Mouse (Mus musculus): ENCODE measurements around the gene Abcc9. TPM values are rescaled to one million over a fixed set of nuclear protein-coding genes. Genes with fewer than 3 reads are reported as not detected.

Gene Abcc9
- polyA plus RNA-seq, 1 experiment = 0.36 TPM

- TF ChIP-seq MAX (IDR thresholded peaks at IDR 0.05; ENCODE audit: low read depth) (no peak), CEBPB (IDR thresholded peaks at IDR 0.05; ENCODE audit: insufficient read depth, poor library complexity, severe bottlenecking) (no peak), TCF3 (IDR thresholded peaks at IDR 0.05; ENCODE audit: insufficient read length, low read depth) (no peak)
- Histone ChIP-seq H3K79me2 (ENCODE audit: control insufficient read depth, insufficient read depth) (no peaks in the 10 kb centered on the region), H3K36me3 (ENCODE audit: control insufficient read depth, insufficient read depth) (no peaks in the 10 kb centered on the region), H3K27me3 (ENCODE audit: control insufficient read depth, insufficient read depth, insufficient read length) (peaks cover 15% of the 10 kb centered on the region), H3K4me3 (no peak overlapping the region), H3K4me2 (ENCODE audit: low read depth) (no peak overlapping the region), H3ac (ENCODE audit: control insufficient read depth, insufficient read length) (no peak overlapping the region)
Measured at GRCm38 (mm10) chr6:142570046-142570770, 131.9 kb downstream of the Abcc9 start.

DNA sequence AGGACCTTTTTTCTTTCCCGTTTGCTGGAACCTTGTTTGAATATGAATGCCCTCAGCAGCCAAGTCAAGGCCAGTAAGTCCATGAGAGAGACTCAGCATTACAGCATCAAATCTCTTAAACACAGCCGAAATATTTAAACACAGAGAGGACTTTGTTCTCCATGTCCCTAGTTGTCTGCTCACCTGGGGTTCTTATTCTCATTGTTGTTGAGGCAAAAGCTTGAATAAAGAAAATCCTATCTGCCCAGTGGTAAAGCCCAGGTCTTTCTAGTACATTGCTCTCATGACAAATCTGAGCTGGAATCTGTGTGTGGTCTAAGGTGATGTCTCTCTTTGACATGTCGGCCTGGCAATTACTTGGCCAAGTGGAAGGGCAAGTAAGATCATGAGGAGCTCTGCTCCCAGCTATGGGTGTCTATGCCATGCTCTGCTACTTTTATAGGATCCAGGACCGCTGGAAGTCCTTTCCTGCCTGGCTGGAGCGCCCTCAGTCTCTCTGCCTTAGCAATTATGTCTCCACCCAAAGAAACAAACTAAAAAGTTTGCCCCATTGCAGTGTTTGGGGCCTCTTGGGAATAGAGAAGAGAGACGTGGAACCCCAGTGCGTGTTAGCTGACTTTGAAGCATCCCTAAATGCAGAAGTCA is 133.3 kb downstream of the Abcc9 start:
- H3K36me3 ChIP-seq (ENCODE audit: control insufficient read depth, insufficient read depth) = no peaks in the 10 kb centered on the region
- H3K4me2 ChIP-seq (ENCODE audit: low read depth) = no peak overlapping the region
- H3K79me2 ChIP-seq (ENCODE audit: control insufficient read depth, insufficient read depth) = no peaks in the 10 kb centered on the region
- H3ac ChIP-seq (ENCODE audit: control insufficient read depth, insufficient read length) = no peak overlapping the region
- H3K27me3 ChIP-seq (ENCODE audit: control insufficient read depth, insufficient read depth, insufficient read length) = peaks cover 15% of the 10 kb centered on the region
- H3K4me3 ChIP-seq = no peak overlapping the region
- no peak for TF ChIP-seq POLR2AphosphoS2 (IDR thresholded peaks at IDR 0.05; ENCODE audit: insufficient read length, low read depth)
- no peak for TF ChIP-seq POLR2A (IDR thresholded peaks at IDR 0.05; ENCODE audit: insufficient read length, low read depth)
- TF ChIP-seq USF1 (IDR thresholded peaks at IDR 0.05; ENCODE audit: low read depth) = no peak
- TF ChIP-seq TCF12 (IDR thresholded peaks at IDR 0.05; ENCODE audit: insufficient read depth, poor library complexity, severe bottlenecking) = no peak
- TF ChIP-seq E2F4 (IDR thresholded peaks at IDR 0.05; ENCODE audit: insufficient read depth) = no peak
- TF ChIP-seq SRF (IDR thresholded peaks at IDR 0.05; ENCODE audit: control insufficient read depth, insufficient read length, low read depth) = no peak
- no peak for TF ChIP-seq MAX (IDR thresholded peaks at IDR 0.05; ENCODE audit: low read depth)
- TF ChIP-seq MYOD1 (IDR thresholded peaks at IDR 0.05; ENCODE audit: control insufficient read depth in 1 of 3, insufficient read length in 2 of 3, low read depth in 2 of 3) = no peak
- no peak for TF ChIP-seq MYOG (IDR thresholded peaks at IDR 0.05; ENCODE audit: control insufficient read depth in 1 of 3, insufficient read depth in 1 of 3, insufficient read length in 2 of 3, low read depth in 2 of 3)
- TF ChIP-seq TCF3 (IDR thresholded peaks at IDR 0.05; ENCODE audit: insufficient read length, low read depth) = no peak
- no peak for TF ChIP-seq REST (IDR thresholded peaks at IDR 0.05; ENCODE audit: insufficient read depth, insufficient read length)
- TF ChIP-seq CEBPB (IDR thresholded peaks at IDR 0.05; ENCODE audit: insufficient read depth, poor library complexity, severe bottlenecking) = no peak

DNA sequence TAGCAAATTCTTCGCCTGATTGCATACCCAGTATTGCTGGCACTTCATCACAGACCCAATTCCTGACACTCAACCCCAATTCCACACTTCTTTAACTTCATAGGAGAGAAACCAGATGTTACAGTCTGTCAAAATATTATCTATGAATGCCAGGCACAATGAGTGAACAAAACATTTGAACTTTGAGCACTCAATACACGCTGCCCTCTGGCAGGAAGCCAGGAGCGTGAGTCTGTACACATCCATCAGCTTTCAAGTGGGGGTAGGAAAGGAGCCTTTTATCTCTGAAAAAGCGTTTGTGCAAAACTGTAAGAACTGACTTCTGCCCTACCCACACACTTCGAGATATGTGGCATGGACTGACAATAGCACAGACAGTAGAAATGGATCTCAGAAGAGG is 134.7 kb downstream of the Abcc9 start:
- Histone ChIP-seq H3K79me2 (ENCODE audit: control insufficient read depth, insufficient read depth) (no peaks in the 10 kb centered on the region), H3K4me3 (no peak overlapping the region), H3K36me3 (ENCODE audit: control insufficient read depth, insufficient read depth) (no peaks in the 10 kb centered on the region), H3ac (ENCODE audit: control insufficient read depth, insufficient read length) (no peak overlapping the region), H3K4me2 (ENCODE audit: low read depth) (no peak overlapping the region), H3K27me3 (ENCODE audit: control insufficient read depth, insufficient read depth, insufficient read length) (peaks cover 15% of the 10 kb centered on the region)
- TF ChIP-seq USF1 (IDR thresholded peaks at IDR 0.05; ENCODE audit: low read depth) (no peak), MAX (IDR thresholded peaks at IDR 0.05; ENCODE audit: low read depth) (no peak), TCF12 (IDR thresholded peaks at IDR 0.05; ENCODE audit: insufficient read depth, poor library complexity, severe bottlenecking) (no peak), POLR2A (IDR thresholded peaks at IDR 0.05; ENCODE audit: insufficient read length, low read depth) (no peak), POLR2AphosphoS2 (IDR thresholded peaks at IDR 0.05; ENCODE audit: insufficient read length, low read depth) (no peak), MYOD1 (IDR thresholded peaks at IDR 0.05; ENCODE audit: control insufficient read depth in 1 of 3, insufficient read length in 2 of 3, low read depth in 2 of 3) (no peak), TCF3 (IDR thresholded peaks at IDR 0.05; ENCODE audit: insufficient read length, low read depth) (no peak), MYOG (IDR thresholded peaks at IDR 0.05; ENCODE audit: control insufficient read depth in 1 of 3, insufficient read depth in 1 of 3, insufficient read length in 2 of 3, low read depth in 2 of 3) (no peak), CEBPB (IDR thresholded peaks at IDR 0.05; ENCODE audit: insufficient read depth, poor library complexity, severe bottlenecking) (no peak)

- Histone ChIP-seq H3K36me3 (ENCODE audit: control insufficient read depth, insufficient read depth) (no peaks in the 10 kb centered on the region), H3ac (ENCODE audit: control insufficient read depth, insufficient read length) (no peak overlapping the region), H3K27me3 (ENCODE audit: control insufficient read depth, insufficient read depth, insufficient read length) (peaks cover under 1% of the 10 kb centered on the region), H3K4me2 (ENCODE audit: low read depth) (no peak overlapping the region), H3K4me3 (no peak overlapping the region), H3K79me2 (ENCODE audit: control insufficient read depth, insufficient read depth) (no peaks in the 10 kb centered on the region)
- TF ChIP-seq MAX (IDR thresholded peaks at IDR 0.05; ENCODE audit: low read depth) (no peak), MYOD1 (IDR thresholded peaks at IDR 0.05; ENCODE audit: control insufficient read depth in 1 of 3, insufficient read length in 2 of 3, low read depth in 2 of 3) (no peak), USF1 (IDR thresholded peaks at IDR 0.05; ENCODE audit: low read depth) (no peak), TCF12 (IDR thresholded peaks at IDR 0.05; ENCODE audit: insufficient read depth, poor library complexity, severe bottlenecking) (no peak), POLR2AphosphoS2 (IDR thresholded peaks at IDR 0.05; ENCODE audit: insufficient read length, low read depth) (no peak)
Measured at GRCm38 (mm10) chr6:142564746-142565145, 137.4 kb downstream of the Abcc9 start.

GRCm38 (mm10) chr6:142561151-142561550 is 141.0 kb downstream of the Abcc9 start:
- no peak overlapping the region for H3K4me3 ChIP-seq
- H3K27me3 ChIP-seq (ENCODE audit: control insufficient read depth, insufficient read depth, insufficient read length) = no peaks in the 10 kb centered on the region
- no peaks in the 10 kb centered on the region for H3K36me3 ChIP-seq (ENCODE audit: control insufficient read depth, insufficient read depth)
- no peaks in the 10 kb centered on the region for H3K79me2 ChIP-seq (ENCODE audit: control insufficient read depth, insufficient read depth)
- no peak overlapping the region for H3K4me2 ChIP-seq (ENCODE audit: low read depth)
- H3ac ChIP-seq (ENCODE audit: control insufficient read depth, insufficient read length) = no peak overlapping the region
- TF ChIP-seq SRF (IDR thresholded peaks at IDR 0.05; ENCODE audit: control insufficient read depth, insufficient read length, low read depth) (no peak), CEBPB (IDR thresholded peaks at IDR 0.05; ENCODE audit: insufficient read depth, poor library complexity, severe bottlenecking) (no peak), MYOG (IDR thresholded peaks at IDR 0.05; ENCODE audit: control insufficient read depth in 1 of 3, insufficient read depth in 1 of 3, insufficient read length in 2 of 3, low read depth in 2 of 3) (no peak)
